Comparison of ENCODE assay signal across 13 mouse cellular contexts in genomic region chr10:8174230-8174629, GRCm38 (mm10).
DNase-seq lines count a peak whose midpoint lies in the region; ATAC-seq and TF ChIP-seq lines count a peak whose summit lies in the region.
"Had no signal": no experiment of that assay in that cellular context is flagged by ENCODE, and none has a peak within 500 bp of the region (broad histone marks: within the 10 kb centered on the region; RNA-seq: fewer than 3 reads in every experiment).

No protein-coding gene starts in this region.

- H3K9me3 ChIP-seq in forebrain, embryonic 12.5 days = peaks cover 8% of the 10 kb centered on the region
- peaks cover 3% of the 10 kb centered on the region; the same call in 1 of the 2 replicates for H3K9me3 ChIP-seq in limb, embryonic 14.5 days (ENCODE audit: control insufficient read depth, low read length)

- no peak for TF ChIP-seq POLR2A in limb, embryonic 14.5 days (IDR thresholded peaks at IDR 0.05; ENCODE audit: borderline replicate concordance, extremely low read depth, insufficient read depth, insufficient read length)

- no peak overlapping the region for H3K4me2 ChIP-seq in forebrain, embryonic 12.5 days
- no peak overlapping the region for H3K4me2 ChIP-seq in limb, embryonic 14.5 days (replicated peaks; ENCODE audit: low read depth, low read length, severe bottlenecking)

- H3K27me3 ChIP-seq in forebrain, embryonic 12.5 days = no peaks in the 10 kb centered on the region
- no peaks in the 10 kb centered on the region for H3K27me3 ChIP-seq in limb, embryonic 14.5 days (ENCODE audit: control insufficient read depth, insufficient read depth, low read length)

- H3K4me1 ChIP-seq in forebrain, embryonic 12.5 days = peaks cover 19% of the 10 kb centered on the region
- peaks cover 27% of the 10 kb centered on the region for H3K4me1 ChIP-seq in limb, embryonic 14.5 days (ENCODE audit: control insufficient read depth, insufficient read depth, low read length)
- H3K4me1 ChIP-seq: heart, embryonic 10.5 days had no signal

- peak; percentile 82 for ATAC-seq in forebrain, embryonic 12.5 days (ENCODE audit: low FRiP score)
- peak; percentile 23; the same call in 1 of the 2 replicates for ATAC-seq in limb, embryonic 14.5 days (ENCODE audit: low FRiP score, low read depth)
- ATAC-seq: CD4-positive, CD25-positive, alpha-beta regulatory T cell, adult 4 months had no signal

- no peak overlapping the region for H3K4me3 ChIP-seq in forebrain, embryonic 12.5 days (replicated peaks)
- H3K4me3 ChIP-seq in limb, embryonic 14.5 days (replicated peaks; ENCODE audit: low read length) = no peak overlapping the region
- H3K4me3 ChIP-seq: heart, embryonic 10.5 days had no signal

- WGBS in forebrain, embryonic 12.5 days = 31% methylated on average over 7 of the region's 7 CpGs
- WGBS in limb, embryonic 14.5 days = 56% methylated on average over 7 of the region's 7 CpGs

- peak; percentile 13 to 17 for DNase-seq in left cerebral cortex, adult 18-20 months (ENCODE audit: low spot score in 2 of 2)
- DNase-seq in left cerebral cortex, adult 11 months (ENCODE audit: low spot score) = no peak
- peak; percentile 24 for DNase-seq in NIH3T3 (ENCODE audit: low read depth)
- no peak for DNase-seq in limb, embryonic 14.5 days (ENCODE audit: low spot score)
- no peak for DNase-seq in kidney, postnatal 10 days
- DNase-seq in thymus, postnatal 4 days = no peak
- no peak for DNase-seq in cerebellum, adult 9-11 months
- DNase-seq: adrenal gland, postnatal 25 days; cerebellum, adult 18-20 months; kidney, postnatal 4 days had no signal

- no peaks in the 10 kb centered on the region for H3K36me3 ChIP-seq in forebrain, embryonic 12.5 days (replicated peaks)
- no peaks in the 10 kb centered on the region for H3K36me3 ChIP-seq in limb, embryonic 14.5 days (ENCODE audit: control insufficient read depth, insufficient read depth, low read length)
- H3K36me3 ChIP-seq: heart, embryonic 10.5 days had no signal

- H3K9ac ChIP-seq in forebrain, embryonic 12.5 days = no peak overlapping the region
- no peak overlapping the region for H3K9ac ChIP-seq in limb, embryonic 14.5 days (ENCODE audit: low read depth, low read length, severe bottlenecking)

- H3K27ac ChIP-seq in forebrain, embryonic 12.5 days = no peak overlapping the region
- no peak overlapping the region for H3K27ac ChIP-seq in limb, embryonic 14.5 days (replicated peaks; ENCODE audit: low read depth, low read length)
- H3K27ac ChIP-seq: heart, embryonic 10.5 days had no signal

Comparison
In these comparisons a context has a peak if more than half of its experiments do, and no peak if none do; other contexts are left out.
1. DNase-seq: peak in left cerebral cortex, adult 18-20 months (2 of 2) and NIH3T3 (single experiment); none in left cerebral cortex, adult 11 months (single experiment), limb, embryonic 14.5 days (single experiment), kidney, postnatal 10 days (single experiment), thymus, postnatal 4 days (single experiment) and cerebellum, adult 9-11 months (single experiment).